Mouse (Mus musculus): Measurements from ENCODE around the gene Itih5.

DNA sequence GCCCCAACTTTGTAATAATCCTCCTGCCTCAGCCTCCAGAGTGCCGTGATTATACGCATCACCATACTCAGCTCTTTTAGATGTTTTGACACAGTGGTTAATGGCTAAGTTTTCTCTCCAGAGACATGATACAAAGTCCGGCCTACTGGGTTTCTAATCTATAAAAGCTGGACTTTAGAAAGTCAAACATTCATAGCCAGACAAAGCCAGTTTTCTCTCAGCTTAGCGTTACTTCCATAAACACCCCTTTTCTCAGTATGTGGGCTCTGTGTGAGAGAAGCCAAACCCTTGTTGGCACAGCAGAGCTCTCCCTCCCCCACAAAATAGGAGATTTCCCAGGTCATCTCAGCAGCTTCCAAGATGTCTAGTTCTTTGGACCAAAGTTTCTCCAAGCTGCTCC, 24.8 kb upstream of the Itih5 start:
- no peak for TF ChIP-seq CTCF (IDR thresholded peaks at IDR 0.05; ENCODE audit: low read depth)
- no peak for TF ChIP-seq EP300 (optimal IDR thresholded peaks at IDR 0.05)

All from stomach, postnatal 0 days (tissue).